Mouse (Mus musculus) granulocyte monocyte progenitor cell, adult 5-6 weeks (primary cell): Measurements from ENCODE around the gene Csrnp3. TPM values are rescaled to one million over a fixed set of nuclear protein-coding genes. Genes with fewer than 3 reads are reported as not detected.

Source experiments
- ATAC-seq: replicated peaks from 2 replicates; pipeline ENCODE4 v1.8.0; 2016; ENCODE audit warnings: mild to moderate bottlenecking, moderate TSS enrichment, inconsistent platforms; ENCODE audit not compliant: poor library complexity, severe bottlenecking
- total RNA-seq, 2 experiments: library from RNA; stranded (forward) in 1 of 2; stranded (reverse) in 1 of 2; fragments of 200-712, 200-1000 nt in 1 of 2; fragments of >200 nt in 1 of 2; fragmentation: Nextera tagmentation in 1 of 2; gene quantifications; 2 replicates each; pipeline ENCODE4 v1.2.3; 2014 to 2017

Csrnp3 gene
- total RNA-seq, 2 experiments from 2014 or later = not detected

DNA sequence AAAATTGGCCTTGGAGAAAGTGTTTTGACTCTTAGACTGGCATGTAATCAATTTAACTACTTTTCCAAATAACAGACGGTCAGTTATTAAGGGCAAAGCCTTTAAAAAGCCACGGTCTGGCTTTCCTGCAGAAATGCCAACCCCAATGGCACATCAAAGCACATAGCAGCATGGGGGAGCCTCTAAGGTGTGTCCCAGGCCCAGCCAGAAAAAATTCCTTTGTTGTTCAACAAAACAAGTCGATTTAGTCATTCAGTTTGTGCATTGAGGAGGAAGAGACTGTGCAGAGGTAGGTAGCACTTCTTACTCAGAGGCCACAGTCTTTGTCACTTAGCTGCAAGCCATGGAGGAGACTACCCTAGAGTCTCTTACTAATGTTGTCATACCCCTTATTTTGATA lies 93.3 kb downstream of the Csrnp3 start:
- ATAC-seq = no peak

DNA sequence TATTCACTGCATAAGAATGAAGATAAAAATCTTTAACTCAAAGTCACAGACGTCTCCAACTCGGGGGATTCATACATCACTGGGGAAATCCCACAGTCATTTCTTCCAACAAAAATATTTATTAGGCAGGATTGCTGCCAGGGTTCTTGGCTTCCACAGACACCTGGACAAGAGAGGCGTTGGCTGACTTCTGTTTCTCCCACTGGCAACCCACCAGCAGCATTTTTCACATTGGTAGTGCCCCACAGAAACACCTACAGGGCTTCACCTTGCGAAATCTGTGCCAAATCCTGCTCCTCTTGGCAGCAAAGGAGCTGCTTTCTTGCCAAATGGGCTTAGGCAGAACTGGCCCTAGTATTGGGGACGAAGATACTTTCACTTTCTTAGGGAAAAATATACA lies 94.8 kb downstream of the Csrnp3 start:
- ATAC-seq = no peak

DNA sequence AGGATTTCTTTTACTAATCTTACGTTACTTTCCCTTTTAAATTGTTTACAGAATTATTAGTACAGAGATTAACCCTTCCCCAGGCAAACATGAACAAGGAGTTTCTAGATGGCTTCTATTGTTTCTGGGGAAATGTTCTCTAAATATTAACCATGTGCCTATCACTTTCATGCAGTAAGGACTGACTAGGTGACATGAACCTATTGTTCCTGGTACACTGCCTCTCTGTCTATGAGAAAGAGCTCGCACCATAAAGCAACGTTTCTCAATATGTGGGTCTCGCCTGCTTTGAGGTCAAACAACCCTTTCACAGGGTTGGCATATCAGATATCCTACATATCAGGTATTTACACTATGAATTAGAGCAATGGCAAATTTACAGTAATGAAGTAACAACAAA lies 96.8 kb downstream of the Csrnp3 start:
- ATAC-seq = no peak

DNA sequence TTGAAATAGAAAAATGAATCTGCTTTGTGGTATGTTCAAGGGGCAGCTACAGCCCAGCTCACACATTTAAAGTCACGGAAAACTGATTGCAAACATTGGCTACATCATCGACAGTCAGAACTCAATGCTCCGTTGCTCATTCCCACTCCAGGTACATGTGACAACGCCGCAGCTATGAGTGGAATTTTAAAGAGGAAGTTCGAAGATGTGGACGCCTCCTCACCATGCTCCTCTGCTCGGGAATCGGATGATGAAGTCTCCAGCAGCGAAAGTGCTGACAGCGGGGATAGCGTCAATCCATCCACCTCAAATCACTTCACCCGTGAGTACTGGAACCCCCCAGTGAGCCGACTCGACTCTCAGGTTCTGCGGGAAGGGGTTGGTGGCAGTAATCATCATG lies 103.2 kb downstream of the Csrnp3 start:
- ATAC-seq = no peak

DNA sequence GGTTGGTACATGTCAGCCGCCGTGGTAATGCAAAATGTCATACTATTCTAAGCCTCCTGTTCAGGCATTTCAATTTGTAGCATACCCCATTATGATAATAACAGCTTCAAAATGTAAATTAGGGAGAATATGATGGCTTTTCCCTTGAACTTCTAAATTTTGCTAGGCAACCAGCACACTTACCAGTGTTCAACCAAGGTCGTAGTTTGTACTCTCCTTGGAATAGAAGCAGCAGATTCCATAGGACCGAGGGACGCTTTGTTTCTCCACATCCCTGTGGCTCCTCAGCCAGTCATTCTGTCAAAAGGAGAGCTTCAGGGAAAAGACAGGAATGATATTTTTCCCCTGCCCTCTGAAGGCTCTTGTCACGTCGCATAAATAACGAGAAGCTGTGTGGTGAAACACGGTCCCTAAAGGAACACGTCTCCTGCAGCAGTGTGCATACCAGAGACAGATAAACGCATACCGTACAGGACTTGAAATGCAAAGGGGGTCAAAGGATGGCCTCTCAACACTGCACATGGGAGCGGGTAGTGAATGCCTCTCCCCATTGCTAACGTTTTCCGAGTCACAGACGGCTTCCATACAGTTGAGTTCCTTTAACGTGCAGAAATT lies 108.3 kb downstream of the Csrnp3 start:
- ATAC-seq = no peak

DNA sequence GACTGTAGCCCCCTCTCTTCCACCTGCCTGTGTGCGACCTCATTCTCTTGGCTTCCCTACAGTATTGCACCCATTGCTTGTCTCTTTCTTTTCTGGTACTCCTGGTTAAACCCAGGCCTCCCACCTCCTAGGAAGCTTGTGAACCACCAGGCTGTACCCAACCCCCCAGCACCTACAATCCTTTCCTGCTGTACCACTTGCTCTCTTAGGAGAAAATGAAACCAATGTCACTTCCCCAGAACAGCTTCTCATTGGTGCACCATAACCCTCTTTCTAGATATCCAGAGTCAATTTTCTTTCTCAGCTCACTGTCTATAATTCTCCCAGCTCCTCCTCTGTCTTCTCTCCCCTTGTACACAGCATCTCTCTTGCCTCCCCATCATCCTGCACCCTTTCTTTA lies 110.2 kb downstream of the Csrnp3 start:
- ATAC-seq = no peak

DNA sequence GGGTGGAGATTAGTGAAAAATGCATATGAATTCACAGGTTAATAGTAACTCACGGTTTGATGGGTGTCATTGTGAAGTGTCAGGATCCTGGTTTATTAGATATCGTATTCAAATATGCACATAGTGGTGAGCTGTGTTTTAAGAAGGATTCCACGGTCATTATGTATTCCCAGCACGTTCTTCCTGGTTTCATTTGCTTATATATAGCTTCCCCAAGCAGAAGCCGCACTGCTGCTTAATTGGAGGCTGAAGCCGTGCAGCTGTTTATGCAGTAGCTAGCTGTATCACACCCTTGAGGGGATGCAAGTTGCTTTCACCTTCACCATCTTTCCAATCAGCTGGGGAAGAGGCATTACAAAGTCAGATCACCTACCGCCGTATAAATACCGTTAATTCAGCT lies 111.2 kb downstream of the Csrnp3 start:
- ATAC-seq = no peak

DNA sequence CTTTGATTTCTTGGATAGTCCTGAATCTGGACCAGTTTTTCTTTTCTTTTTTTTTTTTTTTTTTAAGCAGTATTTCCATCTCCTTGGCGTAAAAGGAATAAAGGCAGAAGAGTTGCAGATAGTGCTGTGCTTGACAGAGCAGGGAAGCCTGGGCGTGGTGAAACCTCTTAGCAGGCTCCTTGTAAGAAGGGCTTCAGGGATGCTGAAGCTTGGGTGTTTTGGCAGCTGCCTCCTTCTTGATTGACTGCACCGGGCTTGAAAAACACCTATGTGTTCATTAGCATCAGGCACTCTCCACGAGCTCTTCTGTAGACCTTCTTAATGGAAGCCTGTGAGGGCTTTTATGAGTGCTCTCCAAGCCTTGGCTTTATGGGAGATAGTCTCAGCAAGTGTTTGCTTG lies 117.9 kb downstream of the Csrnp3 start:
- no peak for ATAC-seq

DNA sequence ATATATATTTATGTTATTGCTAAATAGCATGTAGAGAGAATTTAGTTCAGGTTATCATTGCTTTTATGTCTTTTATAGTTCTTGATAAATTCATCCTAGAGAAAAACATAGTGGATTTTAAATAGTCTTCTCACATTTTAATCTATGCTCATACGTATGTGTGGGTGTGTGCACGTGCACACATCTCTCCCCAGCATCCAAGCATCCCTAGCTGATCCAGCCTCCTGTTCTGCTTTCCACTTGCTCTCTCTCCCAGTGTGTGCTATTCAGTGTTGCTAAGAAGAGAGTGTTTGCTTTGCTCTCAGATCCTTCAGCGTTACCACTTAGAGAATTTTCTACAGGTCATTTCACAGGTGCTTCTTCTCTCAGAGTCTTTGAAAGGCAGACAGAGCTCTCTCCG lies 123.2 kb downstream of the Csrnp3 start:
- no peak for ATAC-seq

DNA sequence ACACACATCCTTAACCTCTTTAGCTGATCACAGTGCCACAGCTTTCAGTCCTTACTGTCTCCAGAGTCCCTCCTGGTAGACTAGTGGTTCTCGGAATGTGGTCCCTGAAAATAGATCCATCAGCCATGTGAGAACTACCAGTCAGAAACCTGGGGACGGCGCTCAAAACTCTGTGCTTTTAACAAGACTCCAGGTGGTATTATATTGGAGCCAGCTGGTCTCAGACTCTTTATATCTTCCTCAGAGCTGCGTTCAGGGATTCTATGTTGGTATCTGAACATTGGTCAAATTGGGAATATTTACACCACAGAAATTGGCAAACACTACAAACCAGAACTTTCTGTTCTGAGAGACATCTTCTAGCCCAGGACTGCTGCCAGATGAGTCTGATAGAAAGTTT lies 128.3 kb downstream of the Csrnp3 start:
- ATAC-seq = no peak

DNA sequence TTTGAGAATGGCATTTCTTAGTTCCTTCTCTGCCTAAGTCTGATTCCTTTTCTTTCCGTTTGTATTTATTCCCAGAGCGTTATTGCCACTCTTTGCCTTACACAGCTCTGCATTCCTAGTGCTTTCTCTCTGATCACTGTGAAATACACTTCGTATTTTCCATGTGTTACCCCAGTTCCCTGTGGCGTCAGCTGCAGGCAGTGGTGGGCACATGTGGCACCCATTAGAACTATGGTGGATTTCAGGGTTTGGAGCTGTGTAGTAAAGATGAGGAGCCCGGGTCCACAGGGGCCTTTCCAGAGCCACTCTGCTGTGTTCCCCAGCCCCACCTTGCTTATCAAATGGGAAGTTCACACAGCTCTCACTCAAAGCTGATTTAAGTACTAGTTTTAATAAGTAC lies 129.8 kb downstream of the Csrnp3 start:
- no peak for ATAC-seq

DNA sequence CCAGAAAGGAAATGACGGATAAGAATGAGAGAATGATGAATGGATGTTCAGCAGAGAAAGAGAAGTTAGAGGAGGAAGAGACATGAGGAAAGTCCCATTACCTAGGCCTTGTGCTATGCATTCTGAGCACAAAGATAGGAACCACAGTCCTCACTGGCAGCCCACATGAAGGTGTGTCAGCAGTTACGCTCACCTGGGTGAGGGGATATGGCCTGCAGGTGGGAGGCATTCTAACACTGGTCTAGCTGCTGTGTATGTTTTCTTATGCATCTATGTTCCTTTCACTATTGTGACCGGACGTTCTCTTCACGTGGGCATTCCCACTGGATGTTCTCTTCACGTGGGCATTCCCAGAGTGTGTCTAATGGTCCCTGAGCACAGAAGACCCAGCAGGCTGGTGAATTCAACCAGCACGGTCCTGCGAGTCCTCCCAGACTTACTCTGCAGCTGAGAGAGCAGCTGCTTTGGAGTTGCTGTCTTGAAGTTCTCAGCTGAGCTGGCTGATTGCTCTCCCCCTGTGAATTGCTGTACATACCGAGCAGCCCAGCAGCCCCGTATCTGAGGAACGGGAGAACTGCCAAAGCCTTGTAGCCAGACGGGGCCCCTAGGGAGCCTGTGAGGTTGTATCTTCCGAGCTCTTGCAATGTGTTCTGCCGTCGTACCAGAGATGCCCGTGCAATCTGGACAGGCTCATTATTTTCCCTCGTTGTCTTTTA lies 133.9 kb downstream of the Csrnp3 start:
- no peak for ATAC-seq

DNA sequence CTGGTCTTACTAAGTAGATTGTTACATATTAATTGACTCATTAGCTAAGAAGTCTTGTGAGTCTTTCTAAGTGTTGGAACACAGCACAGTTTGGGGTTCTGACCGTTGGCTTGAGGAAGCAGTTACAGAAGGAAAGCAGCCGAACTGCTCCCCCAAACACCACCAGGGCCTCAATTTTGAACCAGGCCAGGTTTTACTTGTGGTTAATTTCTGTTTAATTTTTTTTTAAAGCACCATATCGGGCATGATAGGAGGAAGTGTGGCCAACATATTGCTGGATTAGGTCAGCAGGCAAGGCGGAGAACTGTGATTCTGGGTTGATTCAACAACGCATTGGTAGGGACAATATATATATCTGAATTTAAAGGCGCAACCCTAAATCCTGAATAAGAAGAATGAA lies 135.9 kb downstream of the Csrnp3 start:
- no peak; the same call in 1 of the 2 replicates for ATAC-seq

DNA sequence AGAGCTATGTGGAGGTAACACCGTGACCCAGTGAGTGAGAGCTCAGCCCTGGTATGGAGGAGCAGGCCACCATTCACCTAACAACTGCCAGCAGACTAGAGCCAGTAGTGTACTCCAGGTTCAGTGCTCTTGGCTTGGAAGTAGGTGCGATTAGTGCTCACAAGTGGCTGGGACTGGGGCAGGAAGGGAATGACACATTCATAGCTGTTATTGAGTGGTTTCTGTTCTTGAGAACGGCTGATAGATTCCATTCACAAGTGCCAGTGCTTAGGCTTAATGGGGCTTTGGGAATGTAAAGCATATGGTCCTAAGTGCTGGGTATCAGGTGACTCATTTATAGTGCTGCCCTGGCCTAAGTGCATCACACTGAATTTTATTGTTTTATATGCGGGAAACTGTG lies 136.4 kb downstream of the Csrnp3 start:
- ATAC-seq = no peak

DNA sequence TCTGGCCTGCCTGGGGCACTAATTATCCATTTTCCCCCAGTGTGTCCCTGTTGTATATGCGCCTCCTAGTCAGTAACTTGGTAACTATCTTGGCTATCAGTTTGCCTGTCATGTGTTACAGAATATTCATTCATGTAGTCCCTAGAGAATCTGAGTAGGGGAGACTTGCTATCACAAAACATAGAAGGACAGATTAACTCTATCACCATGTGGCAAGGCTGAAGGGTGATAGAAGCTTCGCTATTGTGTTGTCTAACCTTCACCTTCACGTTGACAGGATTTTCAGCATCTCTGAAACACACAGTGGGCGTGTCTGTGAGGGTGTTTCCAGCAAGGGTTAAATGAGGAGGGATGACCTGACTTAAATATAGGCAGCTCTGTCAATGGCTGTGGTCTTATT lies 140.1 kb downstream of the Csrnp3 start:
- ATAC-seq = no peak

DNA sequence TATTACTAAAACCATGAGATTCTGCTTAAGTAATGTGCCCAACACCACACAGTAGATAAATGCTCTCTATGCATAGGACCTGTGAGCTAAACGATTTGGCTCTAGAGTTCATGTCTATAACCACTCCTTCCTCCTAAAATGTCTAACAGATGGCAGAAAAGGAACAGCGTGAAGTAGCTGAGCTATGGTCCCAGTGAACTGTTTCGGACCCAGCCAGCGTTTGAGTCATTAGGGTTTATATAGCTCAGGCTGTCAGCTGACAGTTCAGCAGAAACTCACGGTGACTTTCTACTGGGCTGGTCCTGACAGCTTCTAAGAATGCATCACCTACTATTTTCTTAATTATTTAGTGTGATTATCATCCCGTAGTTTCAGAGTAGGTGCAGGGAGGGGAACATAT lies 141.5 kb downstream of the Csrnp3 start:
- no peak for ATAC-seq

DNA sequence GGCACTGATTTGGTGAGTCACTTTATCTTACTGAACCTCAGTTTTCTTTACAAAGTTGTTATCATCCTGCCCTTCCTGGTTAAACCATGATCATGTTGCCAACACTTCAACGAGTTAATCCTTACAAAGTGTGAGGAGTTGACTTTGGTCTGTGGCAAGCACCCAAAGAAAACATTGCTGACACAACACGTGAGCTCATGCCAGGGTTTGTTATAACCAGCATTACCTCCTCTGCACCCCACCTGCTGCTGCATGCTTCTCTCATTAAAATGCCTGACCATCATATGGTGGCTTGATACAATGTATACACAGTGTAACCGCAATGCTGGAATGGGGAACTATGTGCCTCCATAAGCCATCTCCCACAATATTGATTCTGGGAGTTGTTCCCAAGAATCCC lies 142.0 kb downstream of the Csrnp3 start:
- ATAC-seq = no peak

DNA sequence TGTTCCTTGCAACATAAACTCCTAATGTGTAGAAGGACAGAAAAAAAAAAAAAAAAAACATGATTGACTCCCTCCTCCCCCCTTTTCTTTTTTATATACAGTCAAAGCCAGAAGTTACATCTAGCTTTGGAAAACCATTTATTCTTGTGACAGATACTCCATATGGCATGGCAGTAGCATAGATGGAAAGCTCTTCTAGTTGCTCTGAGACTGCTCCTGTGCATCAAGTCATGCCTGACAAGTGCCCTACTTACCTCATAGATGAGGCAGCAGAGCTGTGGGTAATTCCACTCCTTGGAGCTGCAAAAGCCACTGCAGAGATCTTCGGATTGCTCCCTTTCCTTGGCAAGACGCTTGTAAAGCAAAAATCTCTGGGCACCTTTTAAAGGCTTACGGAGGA lies 143.2 kb downstream of the Csrnp3 start:
- ATAC-seq = no peak

DNA sequence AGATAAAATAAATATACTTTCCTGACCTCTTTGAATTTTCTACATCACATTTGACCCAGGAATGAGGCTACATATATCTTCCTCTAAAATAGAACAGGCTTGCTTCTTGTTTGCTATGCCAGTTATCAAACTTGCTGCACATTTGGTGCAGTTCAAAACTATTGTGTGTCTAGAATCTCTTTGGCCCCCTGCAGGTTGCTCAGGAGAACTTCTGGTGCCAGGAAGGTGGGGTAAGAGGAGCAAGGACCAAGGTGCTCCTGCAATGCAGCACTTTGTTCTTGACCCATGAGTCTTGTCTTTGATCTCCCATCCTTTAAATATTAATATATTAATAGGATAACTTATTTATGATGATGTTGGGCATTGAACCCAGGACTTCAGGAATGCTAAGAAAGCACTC lies 144.5 kb downstream of the Csrnp3 start:
- peak; percentile 44 for ATAC-seq

DNA sequence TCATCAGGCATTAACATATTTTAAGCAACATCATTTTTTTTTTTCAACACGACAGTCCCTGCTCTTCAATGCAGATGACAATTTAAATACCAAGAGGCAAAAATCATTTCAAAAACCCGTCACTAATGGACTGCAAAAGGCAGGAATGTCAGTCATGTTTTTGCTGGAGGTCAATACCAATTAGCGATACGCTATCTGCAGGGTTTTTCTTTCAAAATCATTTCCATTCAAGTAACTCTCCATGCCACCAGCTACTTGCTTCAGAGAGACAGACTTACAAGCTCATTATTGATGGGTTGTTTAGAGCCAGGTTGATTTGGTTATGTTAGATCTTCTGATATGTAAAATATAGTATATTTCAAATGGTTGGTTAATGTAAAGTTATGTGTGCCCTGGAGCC lies 145.2 kb downstream of the Csrnp3 start:
- ATAC-seq = no peak

DNA sequence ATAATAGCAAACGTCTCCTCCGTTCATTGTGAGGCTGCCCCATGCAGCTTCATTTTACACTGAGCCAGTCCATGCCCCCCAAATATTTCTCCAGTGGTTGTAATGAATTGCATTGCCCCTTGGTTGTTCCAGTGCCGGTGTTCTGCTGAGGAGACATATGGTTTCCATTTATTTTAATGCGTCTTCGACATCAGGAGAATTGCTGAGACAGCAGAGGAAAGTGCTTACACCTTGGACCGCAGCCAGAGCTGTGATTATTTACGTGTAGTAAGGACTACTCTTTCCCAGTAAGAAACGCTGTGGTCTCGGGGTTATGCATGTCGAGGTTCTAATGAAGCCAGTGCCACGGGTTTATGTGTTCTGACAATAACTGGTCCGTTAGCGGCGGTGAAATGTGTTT lies 147.8 kb downstream of the Csrnp3 start:
- no peak for ATAC-seq

DNA sequence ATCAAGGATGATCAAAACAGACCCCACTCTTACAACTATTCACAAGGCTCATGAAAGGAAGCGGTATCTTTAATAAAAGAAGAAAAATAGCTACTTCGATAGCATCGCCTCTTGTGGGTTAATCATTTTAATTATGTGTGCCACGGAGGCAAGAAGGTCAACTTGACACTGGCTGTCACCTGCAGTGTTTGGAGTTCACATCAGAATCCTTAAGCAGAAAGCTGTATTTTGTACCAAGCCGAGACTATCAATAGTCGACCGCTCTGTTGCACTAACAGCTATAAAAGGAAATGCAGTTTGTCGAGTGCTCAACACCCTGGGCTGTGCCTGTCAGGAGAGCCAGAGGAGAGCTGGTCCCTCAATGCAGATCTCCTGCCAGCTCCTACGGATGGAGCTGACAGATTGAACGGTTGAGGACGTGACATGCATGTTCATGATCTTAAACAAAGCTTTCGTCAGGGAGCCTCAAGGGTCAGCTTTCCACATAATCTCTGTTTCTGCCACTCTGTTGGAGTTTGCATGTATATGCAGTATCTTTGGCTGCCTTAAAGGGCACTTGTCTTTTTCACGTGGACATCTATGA lies 149.4 kb downstream of the Csrnp3 start:
- no peak for ATAC-seq
